Mouse (Mus musculus): Measurements from ENCODE around the gene Marveld3. TPM values are rescaled to one million over a fixed set of nuclear protein-coding genes. Genes with fewer than 3 reads are reported as not detected.
A peak's percentile ranks its signal among the peaks of the same experiment; 100 is the strongest.

The Marveld3 gene
- total and polyA plus RNA-seq, 2 experiments from 2014 or later: 0.36 to 1.9 TPM

- ATAC-seq (ENCODE audit: insufficient read depth, low read depth) (no peak), DNase-seq (ENCODE audit: low spot score) (peak; percentile 30)
- Histone ChIP-seq H3K9ac (replicated peaks; ENCODE audit: low read depth, low read length) (no peak overlapping the region), H3K27ac (ENCODE audit: low read depth) (no peak overlapping the region), H3K36me3 (replicated peaks; ENCODE audit: control insufficient read depth, insufficient read depth, low read length) (no peaks in the 10 kb centered on the region), H3K27me3 (ENCODE audit: control insufficient read depth, insufficient read depth, low read length) (0 out of 2 replicates have a peak, but pooled peaks cover 8% of the 10 kb centered on the region), H3K4me2 (ENCODE audit: low read depth, low read length) (no peak overlapping the region), H3K9me3 (replicated peaks; ENCODE audit: control insufficient read depth, low read length) (no peaks in the 10 kb centered on the region), H3K4me1 (ENCODE audit: control insufficient read depth, insufficient read depth) (peaks cover 14% of the 10 kb centered on the region), H3K4me3 (ENCODE audit: low read depth, low read length) (no peak overlapping the region)
- TF ChIP-seq EP300 (IDR thresholded peaks at IDR 0.05; ENCODE audit: low read depth) (no peak), CTCF (IDR thresholded peaks at IDR 0.05; ENCODE audit: low read depth) (no peak)
- WGBS: 63% methylated on average over 13 of the region's 13 CpGs
These were observed 7.5 kb downstream of the Marveld3 start for GRCm38 (mm10) chr8:109954486-109954948.

GRCm38 (mm10) chr8:109952171-109952570 is 9.8 kb downstream of the Marveld3 start:
- Histone ChIP-seq H3K36me3 (replicated peaks; ENCODE audit: control insufficient read depth, insufficient read depth, low read length) (no peaks in the 10 kb centered on the region), H3K27me3 (ENCODE audit: control insufficient read depth, insufficient read depth, low read length) (peaks cover 25% of the 10 kb centered on the region), H3K9me3 (replicated peaks; ENCODE audit: control insufficient read depth, low read length) (no peaks in the 10 kb centered on the region), H3K4me1 (ENCODE audit: control insufficient read depth, insufficient read depth) (0 out of 2 replicates have a peak, but pooled peaks cover 2% of the 10 kb centered on the region), H3K27ac (ENCODE audit: low read depth) (no peak overlapping the region), H3K4me2 (ENCODE audit: low read depth, low read length) (no peak overlapping the region), H3K4me3 (ENCODE audit: low read depth, low read length) (no peak overlapping the region), H3K9ac (replicated peaks; ENCODE audit: low read depth, low read length) (no peak overlapping the region)
- DNase-seq (ENCODE audit: low spot score) (no peak), ATAC-seq (ENCODE audit: insufficient read depth, low read depth) (no peak)
- no peak for TF ChIP-seq CTCF (IDR thresholded peaks at IDR 0.05; ENCODE audit: low read depth)
- no peak for TF ChIP-seq EP300 (IDR thresholded peaks at IDR 0.05; ENCODE audit: low read depth)
- WGBS: 57% methylated on average over 7 of the region's 7 CpGs

GRCm38 (mm10) chr8:109948285-109948564 is 13.8 kb downstream of the Marveld3 start:
- peak overlapping the region; percentile 28 for H3K4me3 ChIP-seq (ENCODE audit: low read depth, low read length)
- 0 out of 2 replicates have a peak overlapping the region, but pooled peaks have one; percentile 11 for H3K9ac ChIP-seq (replicated peaks; ENCODE audit: low read depth, low read length)
- H3K4me1 ChIP-seq (ENCODE audit: control insufficient read depth, insufficient read depth): no peaks in the 10 kb centered on the region
- H3K27me3 ChIP-seq (ENCODE audit: control insufficient read depth, insufficient read depth, low read length): peaks cover 28% of the 10 kb centered on the region
- DNase-seq (ENCODE audit: low spot score) (no peak), ATAC-seq (ENCODE audit: insufficient read depth, low read depth) (no peak)
- TF ChIP-seq EP300 (IDR thresholded peaks at IDR 0.05; ENCODE audit: low read depth) (no peak), CTCF (IDR thresholded peaks at IDR 0.05; ENCODE audit: low read depth) (no peak)
- 8% methylated on average over 19 of the region's 19 CpGs for WGBS
- H3K4me2 ChIP-seq (ENCODE audit: low read depth, low read length): peak overlapping the region; percentile 56
- no peaks in the 10 kb centered on the region for H3K9me3 ChIP-seq (replicated peaks; ENCODE audit: control insufficient read depth, low read length)
- no peak overlapping the region for H3K27ac ChIP-seq (ENCODE audit: low read depth)
- H3K36me3 ChIP-seq (replicated peaks; ENCODE audit: control insufficient read depth, insufficient read depth, low read length): 0 out of 2 replicates have a peak, but pooled peaks cover under 1% of the 10 kb centered on the region

GRCm38 (mm10) chr8:109947447-109948284 is 14.3 kb downstream of the Marveld3 start:
- Histone ChIP-seq H3K9me3 (replicated peaks; ENCODE audit: control insufficient read depth, low read length) (no peaks in the 10 kb centered on the region), H3K9ac (replicated peaks; ENCODE audit: low read depth, low read length) (0 out of 2 replicates have a peak overlapping the region, but pooled peaks have one; percentile 11), H3K4me1 (ENCODE audit: control insufficient read depth, insufficient read depth) (no peaks in the 10 kb centered on the region), H3K36me3 (replicated peaks; ENCODE audit: control insufficient read depth, insufficient read depth, low read length) (peaks cover 6% of the 10 kb centered on the region; the same call in 1 of the 2 replicates), H3K27me3 (ENCODE audit: control insufficient read depth, insufficient read depth, low read length) (peaks cover 28% of the 10 kb centered on the region), H3K4me3 (ENCODE audit: low read depth, low read length) (peak overlapping the region; percentile 28), H3K4me2 (ENCODE audit: low read depth, low read length) (peak overlapping the region; percentile 56), H3K27ac (ENCODE audit: low read depth) (no peak overlapping the region)
- WGBS: 5% methylated on average over 26 of the region's 26 CpGs
- no peak for TF ChIP-seq EP300 (IDR thresholded peaks at IDR 0.05; ENCODE audit: low read depth)
- peak; percentile 46 for TF ChIP-seq CTCF (IDR thresholded peaks at IDR 0.05; ENCODE audit: low read depth)
- ATAC-seq (ENCODE audit: insufficient read depth, low read depth): no peak
- DNase-seq (ENCODE audit: low spot score): no peak

- H3K27ac ChIP-seq (ENCODE audit: low read depth): no peak overlapping the region
- H3K36me3 ChIP-seq (replicated peaks; ENCODE audit: control insufficient read depth, insufficient read depth, low read length): peaks cover 10% of the 10 kb centered on the region
- ATAC-seq (ENCODE audit: insufficient read depth, low read depth) (no peak), DNase-seq (ENCODE audit: low spot score) (no peak)
- H3K4me1 ChIP-seq (ENCODE audit: control insufficient read depth, insufficient read depth): no peaks in the 10 kb centered on the region
- H3K27me3 ChIP-seq (ENCODE audit: control insufficient read depth, insufficient read depth, low read length): peaks cover 28% of the 10 kb centered on the region
- no peak overlapping the region for H3K4me3 ChIP-seq (ENCODE audit: low read depth, low read length)
- WGBS: 84% methylated on average over 7 of the region's 7 CpGs
- H3K4me2 ChIP-seq (ENCODE audit: low read depth, low read length): no peak overlapping the region
- no peaks in the 10 kb centered on the region for H3K9me3 ChIP-seq (replicated peaks; ENCODE audit: control insufficient read depth, low read length)
- TF ChIP-seq EP300 (IDR thresholded peaks at IDR 0.05; ENCODE audit: low read depth): no peak
- TF ChIP-seq CTCF (IDR thresholded peaks at IDR 0.05; ENCODE audit: low read depth): no peak
- H3K9ac ChIP-seq (replicated peaks; ENCODE audit: low read depth, low read length): no peak overlapping the region
These were observed 15.7 kb downstream of the Marveld3 start for GRCm38 (mm10) chr8:109946272-109946671.
